Mouse (Mus musculus) retina, adult 2 months (tissue): ENCODE results near the gene Tex33.

ENCODE experiments used
- DNase-seq: peaks from one replicate; pipeline ENCODE4 v3.0.0-alpha.2; 2012; ENCODE audit warnings: low read depth, low spot score

Tex33 gene

GRCm38 (mm10) chr15:78395478-78395962, at the start of gene Tex33:
TSS of gene Tex33 (minus strand) at chr15:78395912.
- DNase-seq: no peak

GRCm38 (mm10) chr15:78443857-78444256, 48.1 kb upstream of the Tex33 start:
- DNase-seq: no peak

- DNase-seq: no peak
Observed at GRCm38 (mm10) chr15:78442231-78442630, 46.5 kb upstream of the Tex33 start.

- DNase-seq: no peak
Observed at GRCm38 (mm10) chr15:78438973-78439372, 43.3 kb upstream of the Tex33 start.

GRCm38 (mm10) chr15:78438505-78438904, 42.8 kb upstream of the Tex33 start:
- no peak for DNase-seq

GRCm38 (mm10) chr15:78438018-78438394, 42.3 kb upstream of the Tex33 start:
- DNase-seq: no peak

GRCm38 (mm10) chr15:78437237-78438017, 41.7 kb upstream of the Tex33 start:
- no peak for DNase-seq

GRCm38 (mm10) chr15:78436380-78437192, 40.9 kb upstream of the Tex33 start:
- DNase-seq: no peak

- DNase-seq: no peak
Observed at GRCm38 (mm10) chr15:78435681-78436080, 40.0 kb upstream of the Tex33 start.

GRCm38 (mm10) chr15:78434896-78435520, 39.3 kb upstream of the Tex33 start:
- DNase-seq: no peak

- DNase-seq: no peak
Observed at GRCm38 (mm10) chr15:78431541-78432121, 35.9 kb upstream of the Tex33 start.

- DNase-seq: no peak
Observed at GRCm38 (mm10) chr15:78430874-78431273, 35.2 kb upstream of the Tex33 start.

GRCm38 (mm10) chr15:78429871-78430622, 34.3 kb upstream of the Tex33 start:
- DNase-seq: no peak

- no peak for DNase-seq
Observed at GRCm38 (mm10) chr15:78429139-78429459, 33.4 kb upstream of the Tex33 start.

- no peak for DNase-seq
Observed at GRCm38 (mm10) chr15:78428391-78429138, 32.9 kb upstream of the Tex33 start, which contains the start of gene Kctd17. TSS of gene Kctd17 (plus strand) at chr15:78428564.

GRCm38 (mm10) chr15:78425230-78425629, 29.5 kb upstream of the Tex33 start:
- DNase-seq: no peak

GRCm38 (mm10) chr15:78424507-78424906, 28.8 kb upstream of the Tex33 start:
- no peak for DNase-seq

- DNase-seq: peak; percentile 49
Observed at GRCm38 (mm10) chr15:78422046-78422956, 26.6 kb upstream of the Tex33 start.

- DNase-seq: no peak
Observed at GRCm38 (mm10) chr15:78420395-78420794, 24.7 kb upstream of the Tex33 start.
